In genomic region chr11:53958984-53959383, GRCm38 (mm10) we compare ENCODE assay signal across 12 mouse cellular contexts. TPM values are rescaled to one million over a fixed set of nuclear protein-coding genes. Genes with fewer than 3 reads are reported as not detected.
A peak's percentile ranks its signal among the peaks of the same experiment; 100 is the strongest.
DNase-seq lines count a peak whose midpoint lies in the region; ATAC-seq and TF ChIP-seq lines count a peak whose summit lies in the region.
"Had no signal": no experiment of that assay in that cellular context is flagged by ENCODE, and none has a peak within 500 bp of the region (broad histone marks: within the 10 kb centered on the region; RNA-seq: fewer than 3 reads in every experiment).

No protein-coding gene starts in this region.

- no peaks in the 10 kb centered on the region for H3K36me3 ChIP-seq in forebrain, postnatal 0 days (ENCODE audit: insufficient read depth)
- H3K36me3 ChIP-seq in forebrain, embryonic 11.5 days (ENCODE audit: control insufficient read depth, insufficient read depth, low read length) = no peaks in the 10 kb centered on the region
- H3K36me3 ChIP-seq: liver, embryonic 15.5 days; neural tube, embryonic 12.5 days had no signal

- no peaks in the 10 kb centered on the region for H3K4me1 ChIP-seq in forebrain, postnatal 0 days (ENCODE audit: insufficient read depth)
- H3K4me1 ChIP-seq in forebrain, embryonic 11.5 days (replicated peaks; ENCODE audit: control insufficient read depth, insufficient read depth, low read length) = no peaks in the 10 kb centered on the region
- H3K4me1 ChIP-seq: liver, embryonic 15.5 days; neural tube, embryonic 12.5 days had no signal

- ATAC-seq in forebrain, postnatal 0 days = no peak
- ATAC-seq in forebrain, embryonic 11.5 days (replicated peaks; ENCODE audit: low FRiP score) = no peak
- ATAC-seq: CD4-positive, CD25-positive, alpha-beta regulatory T cell, adult 4 months had no signal

- WGBS in forebrain, postnatal 0 days = 47% methylated on average over 3 of the region's 3 CpGs
- 50% methylated on average over 3 of the region's 3 CpGs for WGBS in forebrain, embryonic 11.5 days

- no peak overlapping the region for H3K4me2 ChIP-seq in forebrain, postnatal 0 days (ENCODE audit: low read depth)
- no peak overlapping the region for H3K4me2 ChIP-seq in forebrain, embryonic 11.5 days (ENCODE audit: low read depth, low read length, severe bottlenecking)
- H3K4me2 ChIP-seq: liver, embryonic 15.5 days; neural tube, embryonic 12.5 days had no signal

- H3K27ac ChIP-seq in forebrain, postnatal 0 days (ENCODE audit: low read depth, low read length) = no peak overlapping the region
- no peak overlapping the region for H3K27ac ChIP-seq in forebrain, embryonic 11.5 days (ENCODE audit: low read depth, low read length)
- H3K27ac ChIP-seq: liver, embryonic 15.5 days; neural tube, embryonic 12.5 days had no signal

- peak; percentile 36 for TF ChIP-seq CTCF in forebrain, postnatal 0 days (IDR thresholded peaks at IDR 0.05; ENCODE audit: low read depth)

- no peak overlapping the region for H3K4me3 ChIP-seq in forebrain, postnatal 0 days (ENCODE audit: low read depth, low read length)
- H3K4me3 ChIP-seq in forebrain, embryonic 11.5 days (ENCODE audit: low read depth, low read length) = no peak overlapping the region
- H3K4me3 ChIP-seq: liver, embryonic 15.5 days; neural tube, embryonic 12.5 days had no signal

- no peak overlapping the region for H3K9ac ChIP-seq in forebrain, postnatal 0 days
- H3K9ac ChIP-seq in forebrain, embryonic 11.5 days (ENCODE audit: low read length) = no peak overlapping the region
- H3K9ac ChIP-seq: liver, embryonic 15.5 days; neural tube, embryonic 12.5 days had no signal

- H3K9me3 ChIP-seq in forebrain, postnatal 0 days (ENCODE audit: low read length) = no peaks in the 10 kb centered on the region
- H3K9me3 ChIP-seq in forebrain, embryonic 11.5 days (ENCODE audit: control insufficient read depth, low read length) = no peaks in the 10 kb centered on the region
- H3K9me3 ChIP-seq: liver, embryonic 15.5 days; neural tube, embryonic 12.5 days had no signal

- H3K27me3 ChIP-seq in forebrain, postnatal 0 days (ENCODE audit: insufficient read depth, low read length) = no peaks in the 10 kb centered on the region
- H3K27me3 ChIP-seq in forebrain, embryonic 11.5 days (ENCODE audit: control insufficient read depth, insufficient read depth, low read length) = no peaks in the 10 kb centered on the region
- H3K27me3 ChIP-seq: liver, embryonic 15.5 days; neural tube, embryonic 12.5 days had no signal

- DNase-seq in forebrain, postnatal 0 days = peak; percentile 10
- no peak for DNase-seq in forebrain, embryonic 11.5 days (ENCODE audit: low spot score)
- peak; percentile 19 for DNase-seq in lung, postnatal 36 days
- DNase-seq in lung, adult 18-20 months = no peak
- peak; percentile 39 for DNase-seq in embryo, embryonic 10 days (ENCODE audit: low spot score)
- DNase-seq in kidney, postnatal 4 days = peak; percentile 21 to 48
- DNase-seq in T-cell, adult 2 months (ENCODE audit: low spot score) = no peak
- no peak for DNase-seq in left cerebral cortex, adult 9 months (ENCODE audit: low spot score in 2 of 2)
- DNase-seq: heart, postnatal 36 days had no signal

RNA-seq across cellular contexts. Expression of gene Slc22a21, which starts 21.1 kb away (rescaled TPM):
- 3.3 and 5.1 TPM in 2 replicates for total RNA-seq in forebrain, postnatal 0 days (2014; rRNA removed)
- polyA plus RNA-seq in forebrain, postnatal 0 days (2015; fragmentation: Nextera tagmentation; extraction: Ambion mirVana) = 2.4 and 4.8 TPM in 2 replicates
- polyA plus RNA-seq in forebrain, embryonic 11.5 days (2014; fragmentation: Nextera tagmentation; extraction: Ambion mirVana) = 2.3 and 3.5 TPM in 2 replicates

Comparison
In these comparisons a context has a peak if more than half of its experiments do, and no peak if none do; other contexts are left out.
1. DNase-seq: peak in forebrain, postnatal 0 days (single experiment), lung, postnatal 36 days (single experiment), embryo, embryonic 10 days (single experiment) and kidney, postnatal 4 days (2 of 2); none in forebrain, embryonic 11.5 days (single experiment), lung, adult 18-20 months (0 of 2), T-cell, adult 2 months (single experiment) and left cerebral cortex, adult 9 months (0 of 2).